Mouse (Mus musculus): ENCODE results near the gene Mtmr6. TPM values are rescaled to one million over a fixed set of nuclear protein-coding genes. Genes with fewer than 3 reads are reported as not detected.

Mtmr6 gene
- polyA plus RNA-seq, 1 experiment from 2014 or later: 28.4 TPM

GRCm38 (mm10) chr14:60256356-60256755, 8.7 kb upstream of the Mtmr6 start:
- Histone ChIP-seq H3K36me3 (no peaks in the 10 kb centered on the region), H3K27me3 (no peaks in the 10 kb centered on the region), H3K4me2 (no peak overlapping the region), H3K27ac (no peak overlapping the region), H3K4me3 (replicated peaks) (no peak overlapping the region), H3K9me3 (replicated peaks) (no peaks in the 10 kb centered on the region), H3K4me1 (peaks cover 7% of the 10 kb centered on the region), H3K9ac (no peak overlapping the region)
- 26% methylated on average over 3 of the region's 3 CpGs for WGBS
- no peak for ATAC-seq (replicated peaks; ENCODE audit: low FRiP score)

- ATAC-seq (replicated peaks; ENCODE audit: low FRiP score): no peak
- H3K27ac ChIP-seq: no peak overlapping the region
Observed at GRCm38 (mm10) chr14:60257101-60257500, 7.9 kb upstream of the Mtmr6 start.

GRCm38 (mm10) chr14:60257851-60258250, 7.2 kb upstream of the Mtmr6 start:
- no peak overlapping the region for H3K27ac ChIP-seq
- 79% methylated on average over 1 of the region's 1 CpGs for WGBS
- no peak overlapping the region for H3K9ac ChIP-seq
- no peak overlapping the region for H3K4me3 ChIP-seq (replicated peaks)
- no peaks in the 10 kb centered on the region for H3K9me3 ChIP-seq (replicated peaks)
- H3K36me3 ChIP-seq: no peaks in the 10 kb centered on the region
- no peaks in the 10 kb centered on the region for H3K27me3 ChIP-seq
- ATAC-seq (replicated peaks; ENCODE audit: low FRiP score): no peak
- no peak overlapping the region for H3K4me2 ChIP-seq
- H3K4me1 ChIP-seq: no peaks in the 10 kb centered on the region

More at GRCm38 (mm10) chr14:60257101-60257500, 7.9 kb upstream of the Mtmr6 start:
- peaks cover 6% of the 10 kb centered on the region for H3K4me1 ChIP-seq
- no peaks in the 10 kb centered on the region for H3K9me3 ChIP-seq (replicated peaks)
- H3K9ac ChIP-seq: no peak overlapping the region
- WGBS: 68% methylated on average over 4 of the region's 4 CpGs
- H3K36me3 ChIP-seq: no peaks in the 10 kb centered on the region
- no peak overlapping the region for H3K4me2 ChIP-seq
- no peaks in the 10 kb centered on the region for H3K27me3 ChIP-seq
- no peak overlapping the region for H3K4me3 ChIP-seq (replicated peaks)

GRCm38 (mm10) chr14:60262316-60262715, 2.7 kb upstream of the Mtmr6 start:
- Histone ChIP-seq H3K27ac (no peak overlapping the region), H3K4me2 (no peak overlapping the region), H3K4me1 (peaks cover 11% of the 10 kb centered on the region), H3K9ac (no peak overlapping the region), H3K4me3 (replicated peaks) (no peak overlapping the region), H3K27me3 (no peaks in the 10 kb centered on the region), H3K9me3 (replicated peaks) (no peaks in the 10 kb centered on the region), H3K36me3 (no peaks in the 10 kb centered on the region)
- ATAC-seq (replicated peaks; ENCODE audit: low FRiP score): no peak
- 63% methylated on average over 7 of the region's 7 CpGs for WGBS

GRCm38 (mm10) chr14:60269333-60269732, 4.3 kb downstream of the Mtmr6 start:
- Histone ChIP-seq H3K36me3 (no peaks in the 10 kb centered on the region), H3K4me3 (replicated peaks) (no peak overlapping the region), H3K9me3 (replicated peaks) (no peaks in the 10 kb centered on the region), H3K27ac (no peak overlapping the region), H3K4me1 (peaks cover 11% of the 10 kb centered on the region), H3K4me2 (no peak overlapping the region), H3K9ac (no peak overlapping the region), H3K27me3 (no peaks in the 10 kb centered on the region)
- 90% methylated on average over 6 of the region's 6 CpGs for WGBS
- ATAC-seq (replicated peaks; ENCODE audit: low FRiP score): no peak

GRCm38 (mm10) chr14:60273346-60273745, 8.3 kb downstream of the Mtmr6 start:
- H3K9ac ChIP-seq: no peak overlapping the region
- ATAC-seq (replicated peaks; ENCODE audit: low FRiP score): no peak
- no peaks in the 10 kb centered on the region for H3K9me3 ChIP-seq (replicated peaks)
- H3K4me2 ChIP-seq: no peak overlapping the region
- H3K36me3 ChIP-seq: no peaks in the 10 kb centered on the region
- 76% methylated on average over 6 of the region's 6 CpGs for WGBS
- H3K4me3 ChIP-seq (replicated peaks): no peak overlapping the region
- 0 out of 2 replicates have a peak overlapping the region, but pooled peaks have one; percentile 22 for H3K27ac ChIP-seq
- no peaks in the 10 kb centered on the region for H3K27me3 ChIP-seq
- no peaks in the 10 kb centered on the region for H3K4me1 ChIP-seq

GRCm38 (mm10) chr14:60275301-60276276, 10.6 kb downstream of the Mtmr6 start:
- Histone ChIP-seq H3K27me3 (no peaks in the 10 kb centered on the region), H3K4me1 (no peaks in the 10 kb centered on the region), H3K9ac (no peak overlapping the region), H3K4me3 (replicated peaks) (no peak overlapping the region), H3K9me3 (replicated peaks) (no peaks in the 10 kb centered on the region), H3K27ac (peak overlapping the region; percentile 48; the same call in 1 of the 2 replicates), H3K4me2 (no peak overlapping the region), H3K36me3 (no peaks in the 10 kb centered on the region)
- 0 out of 2 replicates have a peak, but pooled peaks have one; percentile 62 for ATAC-seq (replicated peaks; ENCODE audit: low FRiP score)
- 87% methylated on average over 7 of the region's 7 CpGs for WGBS

GRCm38 (mm10) chr14:60286194-60286863, 21.3 kb downstream of the Mtmr6 start:
- Histone ChIP-seq H3K4me3 (replicated peaks) (no peak overlapping the region), H3K27me3 (no peaks in the 10 kb centered on the region), H3K4me2 (no peak overlapping the region), H3K27ac (no peak overlapping the region), H3K9ac (no peak overlapping the region), H3K36me3 (peaks cover 35% of the 10 kb centered on the region), H3K9me3 (replicated peaks) (no peaks in the 10 kb centered on the region), H3K4me1 (no peaks in the 10 kb centered on the region)
- 77% methylated on average over 7 of the region's 7 CpGs for WGBS
- no peak for ATAC-seq (replicated peaks; ENCODE audit: low FRiP score)

- no peak overlapping the region for H3K27ac ChIP-seq
- 87% methylated on average over 4 of the region's 4 CpGs for WGBS
- no peak overlapping the region for H3K4me3 ChIP-seq (replicated peaks)
Observed at GRCm38 (mm10) chr14:60290363-60290762, 25.3 kb downstream of the Mtmr6 start.

GRCm38 (mm10) chr14:60295531-60295930, 30.5 kb downstream of the Mtmr6 start:
- H3K4me2 ChIP-seq: no peak overlapping the region
- no peak for ATAC-seq (replicated peaks; ENCODE audit: low FRiP score)
- peaks cover 40% of the 10 kb centered on the region for H3K36me3 ChIP-seq
- 87% methylated on average over 1 of the region's 1 CpGs for whole genome bisulfite sequencing
- no peak overlapping the region for H3K27ac ChIP-seq
- no peak overlapping the region for H3K9ac ChIP-seq
- no peaks in the 10 kb centered on the region for H3K27me3 ChIP-seq
- no peaks in the 10 kb centered on the region for H3K9me3 ChIP-seq (replicated peaks)
- H3K4me3 ChIP-seq (replicated peaks): no peak overlapping the region
- no peaks in the 10 kb centered on the region for H3K4me1 ChIP-seq

More at GRCm38 (mm10) chr14:60290363-60290762, 25.3 kb downstream of the Mtmr6 start:
- Histone ChIP-seq H3K27me3 (no peaks in the 10 kb centered on the region), H3K4me2 (no peak overlapping the region), H3K36me3 (peaks cover 40% of the 10 kb centered on the region), H3K4me1 (no peaks in the 10 kb centered on the region), H3K9ac (no peak overlapping the region), H3K9me3 (replicated peaks) (no peaks in the 10 kb centered on the region)
- no peak for ATAC-seq (replicated peaks; ENCODE audit: low FRiP score)

GRCm38 (mm10) chr14:60300224-60300991, 35.4 kb downstream of the Mtmr6 start:
- no peak overlapping the region for H3K27ac ChIP-seq
- no peak for ATAC-seq (replicated peaks; ENCODE audit: low FRiP score)
- H3K27me3 ChIP-seq: no peaks in the 10 kb centered on the region
- H3K9me3 ChIP-seq (replicated peaks): no peaks in the 10 kb centered on the region
- H3K4me3 ChIP-seq (replicated peaks): no peak overlapping the region
- no peak overlapping the region for H3K4me2 ChIP-seq
- no peaks in the 10 kb centered on the region for H3K4me1 ChIP-seq
- peaks cover 39% of the 10 kb centered on the region for H3K36me3 ChIP-seq
- no peak overlapping the region for H3K9ac ChIP-seq
- WGBS: 75% methylated on average over 14 of the region's 14 CpGs

Data from kidney, embryonic 15.5 days (tissue).